Mouse (Mus musculus) lung, adult 2 months (tissue): ENCODE measurements around the gene Naa60. TPM values are rescaled to one million over a fixed set of nuclear protein-coding genes. Genes with fewer than 3 reads are reported as not detected.

Experiments used
- DNase-seq: peaks from one replicate; pipeline ENCODE4 v3.0.0; 2022
- H3K4me1 ChIP-seq: fragments of 200-500 bp; 2 replicates; pipeline ENCODE4 v1.6.1; 2011; ENCODE audit warnings: low read length; ENCODE audit not compliant: control insufficient read depth, insufficient read depth
- H3K4me3 ChIP-seq: fragments of 200-500 bp; replicated peaks from 2 replicates; pipeline ENCODE3; 2011; ENCODE audit warnings: low read depth, mild to moderate bottlenecking, control low read depth, low read length; ENCODE audit errors: extremely low read depth
- CTCF ChIP-seq: fragments of 200-500 bp; IDR thresholded peaks from 2 replicates; pipeline ENCODE4 v1.5.1; 2011; ENCODE audit warnings: mild to moderate bottlenecking, low read length, control low read depth; ENCODE audit not compliant: insufficient read depth
- POLR2A ChIP-seq: fragments of 200-500 bp; IDR thresholded peaks from 2 replicates; pipeline ENCODE4 v1.6.1; 2011; ENCODE audit warnings: low read depth, mild to moderate bottlenecking, control low read depth, low read length, borderline replicate concordance; ENCODE audit errors: extremely low read depth
- WGBS: fragments of 180-500 bp; shearing (Covaris S2); methylation state at CpG from one replicate; pipeline ENCODE4 v1.1.7; 2018; 5-methylcytosine and 5-hydroxymethylcytosine counted together
- polyA plus RNA-seq: library from polyadenylated mRNA; depleted of rRNA; stranded (reverse); fragments of >200 nt; gene quantifications from 2 replicates; pipeline ENCODE4 v1.2.3, GENCODE M21; 2012

Naa60 gene
- polyA plus RNA-seq, 1 experiment = 65.8 TPM

DNA sequence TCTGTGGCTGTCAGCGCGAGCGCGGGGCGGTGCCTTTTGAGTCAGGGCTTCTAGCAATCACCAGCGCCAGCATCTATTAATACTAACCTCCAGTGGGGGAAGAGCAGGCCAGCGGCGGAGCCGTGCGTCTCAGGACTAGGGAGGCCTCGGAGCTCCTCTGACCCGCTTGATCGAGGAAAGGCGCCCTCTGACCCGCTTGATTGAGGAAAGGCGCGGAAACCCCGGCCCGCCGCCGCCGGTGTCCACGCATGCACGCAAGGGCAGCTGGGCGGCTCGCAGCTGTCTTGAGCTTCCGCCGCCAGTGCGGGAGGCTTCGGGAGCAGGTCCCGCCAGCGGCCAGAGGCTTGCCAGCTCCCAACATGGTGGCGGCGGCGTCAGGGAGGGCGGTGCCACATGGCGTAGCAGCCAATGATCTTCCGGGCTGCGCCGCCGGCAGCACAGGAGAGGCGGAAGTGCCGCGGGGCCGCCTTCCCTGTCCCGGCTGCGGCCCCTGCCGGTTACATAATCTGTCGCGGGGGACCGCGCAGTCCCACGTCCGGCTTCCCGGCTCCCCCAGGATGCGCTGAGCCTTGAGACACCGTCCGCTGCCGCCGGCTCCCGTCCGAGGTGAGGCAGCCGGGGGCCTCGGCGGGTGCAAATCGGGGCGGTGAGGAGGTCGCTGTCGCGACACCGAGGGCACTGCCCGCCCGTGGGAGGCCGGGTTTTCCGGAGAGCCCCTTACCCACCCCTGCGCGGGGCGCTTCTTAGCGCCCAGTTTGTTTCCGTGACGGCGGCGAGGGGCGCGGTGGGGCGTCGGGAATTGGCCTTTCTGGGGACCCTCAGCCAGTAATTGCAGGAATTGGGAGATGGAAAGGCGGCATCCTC, 12.3 kb downstream of the Naa60 start, which contains the start of the genes Zfp597 and Gm20695:
Gene Zfp597, minus strand, starts transcription at position 361 of the 864 bp plus-strand sequence.
Gene Gm20695, plus strand, starts transcription at position 448 of the 864 bp plus-strand sequence.
- Histone ChIP-seq H3K4me1 (peaks cover 9% of the 10 kb centered on the region), H3K4me3 (peak within 1 kb of the TSS; percentile 77)
- TF ChIP-seq CTCF = no peak
- TF ChIP-seq POLR2A = peak; percentile 63; the same call in 1 of the 2 replicates
- WGBS = under 1% methylated on average over 88 of the region's 88 CpGs
- peak; percentile 95 for DNase-seq

- under 1% methylated on average over 10 of the region's 10 CpGs for WGBS
- Histone ChIP-seq H3K4me1 (peaks cover 9% of the 10 kb centered on the region), H3K4me3 (peak overlapping the region; percentile 77)
- TF ChIP-seq CTCF (no peak), POLR2A (no peak)
- DNase-seq = no peak
Measured at GRCm38 (mm10) chr16:3885065-3885670, 13.0 kb downstream of the Naa60 start.

DNA sequence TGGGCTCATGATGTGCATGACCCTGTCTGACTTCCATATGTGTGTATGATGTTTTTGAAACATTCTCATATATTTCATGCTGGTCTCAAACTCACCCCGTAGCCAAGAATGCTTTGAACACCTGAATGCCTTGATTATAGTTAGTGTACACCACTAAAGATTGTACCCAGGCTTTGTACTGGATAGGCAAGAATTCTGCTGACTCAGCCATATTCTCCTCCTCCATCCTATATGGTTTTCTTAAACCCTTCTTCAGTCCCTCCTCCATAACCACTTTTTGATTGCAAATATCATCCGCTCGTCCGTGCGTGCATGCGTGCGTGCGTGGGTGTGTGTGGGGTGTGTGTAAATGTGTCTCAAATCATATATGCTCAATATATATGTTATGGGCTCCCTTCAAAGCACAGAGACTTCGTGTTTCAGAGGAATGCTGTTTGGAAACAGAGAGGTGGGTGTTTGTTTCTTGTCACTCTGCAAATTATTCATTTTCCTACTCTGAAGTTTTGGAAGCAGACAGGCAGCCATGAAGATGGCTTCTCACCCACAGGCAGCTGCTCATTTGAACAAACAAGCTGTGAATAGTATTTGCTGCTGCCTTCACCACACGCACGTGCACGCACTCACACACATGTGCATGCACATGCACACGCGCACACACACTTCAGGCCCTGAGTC, 19.6 kb downstream of the Naa60 start:
- H3K4me1 ChIP-seq = peaks cover 2% of the 10 kb centered on the region; the same call in 1 of the 2 replicates
- no peak for DNase-seq
- WGBS = 94% methylated on average over 14 of the region's 14 CpGs
- TF ChIP-seq POLR2A (no peak), CTCF (no peak)
- H3K4me3 ChIP-seq = no peak overlapping the region

GRCm38 (mm10) chr16:3893739-3894138, 21.6 kb downstream of the Naa60 start:
- H3K4me1 ChIP-seq = peaks cover 2% of the 10 kb centered on the region; the same call in 1 of the 2 replicates
- H3K4me3 ChIP-seq = no peak overlapping the region
- WGBS = 41% methylated on average over 3 of the region's 3 CpGs
- DNase-seq = no peak
- TF ChIP-seq CTCF (no peak), POLR2A (no peak)

DNA sequence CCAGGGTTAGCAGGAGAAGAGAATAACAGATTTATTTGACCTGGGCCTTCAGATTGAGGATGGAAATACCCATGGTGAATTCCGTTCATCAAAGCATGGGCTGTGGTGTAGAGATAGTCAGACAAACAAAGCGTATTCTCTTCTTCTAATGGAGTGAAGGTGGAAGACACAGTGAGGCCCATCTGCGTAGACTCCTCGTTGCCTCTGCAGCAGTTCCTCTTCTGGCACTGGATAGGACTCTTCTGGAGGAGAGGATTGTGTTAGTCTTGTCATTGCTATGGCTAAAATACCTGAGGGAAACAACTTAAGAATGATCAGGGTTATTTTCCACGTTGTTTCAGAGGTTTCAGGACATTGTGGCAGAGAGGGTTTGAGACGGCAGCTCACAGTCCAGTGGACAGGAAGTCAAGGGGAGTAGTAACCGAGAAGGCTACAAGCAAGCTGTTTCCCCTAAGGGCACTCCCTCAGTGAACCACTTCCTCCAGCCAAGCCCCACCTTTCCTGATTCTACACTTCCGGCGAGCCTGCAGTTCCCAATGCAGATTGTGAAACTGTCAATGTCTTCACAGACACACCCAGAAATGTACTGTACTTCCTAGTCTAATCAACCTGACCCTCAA, 23.1 kb downstream of the Naa60 start:
- peak overlapping the region; percentile 0 for H3K4me3 ChIP-seq
- DNase-seq = peak; percentile 28
- peaks cover 2% of the 10 kb centered on the region; the same call in 1 of the 2 replicates for H3K4me1 ChIP-seq
- TF ChIP-seq POLR2A (peak; percentile 43; the same call in 1 of the 2 replicates), CTCF (no peak)
- 34% methylated on average over 9 of the region's 9 CpGs for WGBS

- H3K4me3 ChIP-seq = no peak overlapping the region
- TF ChIP-seq CTCF = no peak
- TF ChIP-seq POLR2A = no peak
- 43% methylated on average over 6 of the region's 6 CpGs for whole genome bisulfite sequencing
- H3K4me1 ChIP-seq = peaks cover 2% of the 10 kb centered on the region; the same call in 1 of the 2 replicates
- no peak for DNase-seq
Measured at GRCm38 (mm10) chr16:3896046-3896445, 23.9 kb downstream of the Naa60 start.

DNA sequence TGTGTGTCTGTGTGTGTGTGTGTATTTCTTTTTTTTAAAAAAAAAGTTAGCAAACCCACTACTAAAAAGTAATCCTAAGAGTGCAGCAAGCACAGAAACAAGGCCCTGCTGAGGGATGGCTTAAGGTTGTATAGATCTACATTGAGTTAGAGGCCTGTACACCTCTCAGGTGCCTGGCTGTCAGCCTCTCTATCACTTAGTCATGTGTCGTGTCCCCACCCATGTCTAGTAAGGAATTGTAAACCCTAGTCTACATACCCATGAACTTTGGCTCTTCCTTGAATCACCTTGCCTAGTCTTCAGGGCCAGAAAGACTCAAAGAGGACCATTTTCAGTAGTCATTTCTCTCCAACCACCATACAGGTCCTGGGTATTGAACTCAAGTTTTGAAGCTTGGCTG, 24.4 kb downstream of the Naa60 start:
- TF ChIP-seq CTCF (no peak), POLR2A (no peak)
- no peak overlapping the region for H3K4me3 ChIP-seq
- H3K4me1 ChIP-seq = peaks cover 2% of the 10 kb centered on the region; the same call in 1 of the 2 replicates
- 100% methylated on average over 1 of the region's 1 CpGs for WGBS
- DNase-seq = no peak

DNA sequence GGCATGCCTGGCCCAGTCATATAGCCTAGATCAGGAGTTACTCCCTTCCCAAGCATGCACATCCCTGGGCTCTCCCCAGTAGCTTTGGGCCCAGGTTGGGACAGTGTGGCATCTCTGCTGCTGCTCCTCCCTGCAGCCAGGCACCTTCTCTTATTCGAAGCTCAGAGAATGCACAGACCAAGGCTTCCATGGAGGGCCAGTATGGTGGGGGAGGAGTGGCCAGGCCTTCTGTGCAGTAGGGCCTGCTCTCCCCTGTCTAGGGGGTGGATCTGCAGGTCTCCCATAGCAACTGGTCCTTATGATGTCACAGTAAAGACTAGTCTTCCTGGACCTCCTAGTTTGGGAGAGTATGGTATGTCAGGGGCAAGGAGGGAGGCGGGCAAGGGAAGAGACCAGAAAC, 35.3 kb downstream of the Naa60 start:
- no peak overlapping the region for H3K4me3 ChIP-seq
- TF ChIP-seq POLR2A (no peak), CTCF (no peak)
- WGBS = 66% methylated on average over 2 of the region's 2 CpGs
- H3K4me1 ChIP-seq = peaks cover 6% of the 10 kb centered on the region
- DNase-seq = no peak
